Mouse (Mus musculus) CD4-positive, CD25-positive, alpha-beta regulatory T cell, adult 2 months (primary cell): ENCODE results near the gene Esp31.

Experiments
- DNase-seq: peaks from one replicate; pipeline ENCODE4 v3.0.0-alpha.2; 2012; ENCODE audit warnings: low read depth, low spot score

The Esp31 gene

GRCm38 (mm10) chr17:38639147-38639546 lies at the start of gene Esp31:
Gene Esp31, plus strand, starts transcription at chr17:38639447.
- DNase-seq = no peak
